Mouse (Mus musculus): ENCODE results near the gene Coro1c.

- TF ChIP-seq POLR2A (IDR thresholded peaks at IDR 0.05; ENCODE audit: control insufficient read depth, low read depth, low read length) (no peak), CTCF (IDR thresholded peaks at IDR 0.05; ENCODE audit: control insufficient read depth, insufficient read depth, insufficient replicate concordance, low read depth, low read length) (no peak)
Measured at GRCm38 (mm10) chr5:113933889-113934288, 25.3 kb upstream of the Coro1c start.

All from testis, adult 2 months (tissue).